Mouse (Mus musculus) forebrain, postnatal 0 days (tissue): ENCODE measurements around the gene Ccdc172. TPM values are rescaled to one million over a fixed set of nuclear protein-coding genes. Genes with fewer than 3 reads are reported as not detected.

Experiments
- ATAC-seq: fragments of 200-750 bp; cut with Nextera tagmentation; 2 replicates; pipeline ENCODE4 v1.8.0; 2017; ENCODE audit warnings: mild to moderate bottlenecking, moderate library complexity
- DNase-seq: peaks from one replicate; pipeline ENCODE4 v3.0.0-alpha.2; 2015
- H3K27ac ChIP-seq: fragments of 300-500 bp; sonication (generic); 2 replicates; pipeline ENCODE4 v1.5.1; 2014; ENCODE audit warnings: low read depth, mild to moderate bottlenecking, antibody characterized with exemption, low read length, moderate library complexity, mixed read lengths
- H3K27me3 ChIP-seq: fragments of 300-500 bp; sonication (generic); 2 replicates; pipeline ENCODE4 v1.6.1; 2014; ENCODE audit warnings: mild to moderate bottlenecking, low read length, mixed read lengths; ENCODE audit not compliant: insufficient read depth
- H3K36me3 ChIP-seq: fragments of 300-500 bp; sonication (generic); 2 replicates; pipeline ENCODE4 v1.6.1; 2014; ENCODE audit warnings: mild to moderate bottlenecking, moderate library complexity; ENCODE audit not compliant: insufficient read depth
- H3K4me1 ChIP-seq: fragments of 300-500 bp; sonication (generic); 2 replicates; pipeline ENCODE4 v1.6.1; 2014; ENCODE audit warnings: antibody characterized with exemption; ENCODE audit not compliant: insufficient read depth
- H3K4me2 ChIP-seq: fragments of 300-500 bp; sonication (generic); 2 replicates; pipeline ENCODE4 v1.6.1; 2014; ENCODE audit warnings: low read depth, mild to moderate bottlenecking, moderate library complexity
- H3K4me3 ChIP-seq: fragments of 300-500 bp; sonication (generic); 2 replicates; pipeline ENCODE4 v1.5.1; 2014; ENCODE audit warnings: low read depth, low read length, mixed read lengths
- H3K9ac ChIP-seq: fragments of 300-500 bp; sonication (generic); 2 replicates; pipeline ENCODE4 v1.6.1; 2014; ENCODE audit warnings: mild to moderate bottlenecking
- H3K9me3 ChIP-seq: fragments of 300-500 bp; sonication (generic); 2 replicates; pipeline ENCODE4 v1.6.1; 2016; ENCODE audit warnings: low read length
- CTCF ChIP-seq: sonication (generic); IDR thresholded peaks from 2 replicates; pipeline ENCODE4 v1.5.1; 2016; ENCODE audit warnings: antibody characterized with exemption, control low read depth, low read depth
- WGBS: fragments of 180-500 bp; shearing (Covaris S2); extraction: QIAGEN DNeasy Blood & Tissue Kit; methylation state at CpG from one replicate; pipeline ENCODE4 v1.1.7; 2014; 5-methylcytosine and 5-hydroxymethylcytosine counted together
- polyA plus RNA-seq: library from polyadenylated mRNA; unstranded; fragments of >200 nt; fragmentation: Nextera tagmentation; extraction: Ambion mirVana; gene quantifications from 2 replicates; pipeline ENCODE4 v1.2.1, GENCODE M21; 2015
- total RNA-seq: library from RNA; depleted of rRNA; stranded (reverse); fragments of >200 nt; gene quantifications from 2 replicates; pipeline ENCODE4 v1.2.3, GENCODE M21; 2014; rRNA removed

Gene Ccdc172
- total RNA-seq (not detected in 2 replicates), polyA plus RNA-seq (not detected in 2 replicates)

DNA sequence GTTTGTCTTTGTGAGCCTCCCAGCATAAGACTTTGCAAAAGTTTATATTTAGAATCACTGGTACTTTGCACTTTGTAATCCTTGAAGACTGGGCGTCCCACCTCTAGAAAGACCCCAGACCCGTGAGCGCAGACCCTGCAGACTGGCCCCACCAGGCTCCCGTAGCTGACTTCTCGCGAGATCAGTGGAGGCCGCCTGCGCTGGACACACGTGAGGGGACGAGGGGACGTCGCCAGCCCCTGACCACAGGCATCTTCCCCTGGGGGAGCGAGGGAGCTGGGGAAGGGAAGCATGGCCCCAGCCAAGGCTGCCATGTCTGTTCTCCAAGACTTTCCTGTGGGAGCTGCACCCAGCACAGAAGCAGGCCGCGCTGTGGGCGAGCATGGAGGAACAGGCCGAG lies at the start of gene Ccdc172:
Gene Ccdc172, plus strand, starts transcription at position 176 of the 400 bp plus-strand sequence.
- Histone ChIP-seq H3K27me3 (no peaks in the 10 kb centered on the region), H3K4me3 (no peak within 1 kb of the TSS), H3K36me3 (no peaks in the 10 kb centered on the region), H3K9ac (no peak within 1 kb of the TSS), H3K4me2 (no peak within 1 kb of the TSS), H3K4me1 (no peaks in the 10 kb centered on the region), H3K9me3 (no peaks in the 10 kb centered on the region), H3K27ac (no peak within 1 kb of the TSS)
- WGBS, result 95% methylated on average over 17 of the region's 17 CpGs
- ATAC-seq, result no peak
- TF ChIP-seq CTCF, result no peak
- no peak for DNase-seq

DNA sequence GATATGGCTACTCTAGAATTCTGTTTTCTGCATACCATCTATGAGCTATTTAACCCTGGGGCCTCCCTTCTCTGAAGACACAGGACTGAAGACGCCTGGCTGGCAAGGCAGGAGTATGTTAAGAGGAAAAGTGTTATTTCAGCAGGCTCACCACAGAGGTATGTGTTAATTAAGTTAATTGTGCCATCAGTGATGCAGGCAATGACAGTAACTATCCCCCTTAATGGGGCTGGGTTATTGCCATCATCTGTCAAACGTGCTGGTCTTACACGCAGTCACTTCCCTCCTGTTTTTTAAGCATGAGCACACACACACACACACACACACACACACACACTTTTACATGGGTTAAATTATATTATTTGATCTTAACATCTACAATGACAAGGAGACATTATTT lies 48.0 kb upstream of the Ccdc172 start:
- Histone ChIP-seq H3K9ac (no peak overlapping the region), H3K4me3 (no peak overlapping the region), H3K36me3 (no peaks in the 10 kb centered on the region), H3K27ac (no peak overlapping the region), H3K9me3 (no peaks in the 10 kb centered on the region), H3K27me3 (no peaks in the 10 kb centered on the region), H3K4me2 (no peak overlapping the region), H3K4me1 (0 out of 2 replicates have a peak, but pooled peaks cover 9% of the 10 kb centered on the region)
- ATAC-seq (no peak), DNase-seq (no peak)
- no peak for TF ChIP-seq CTCF
- 36% methylated on average over 3 of the region's 3 CpGs for WGBS

DNA sequence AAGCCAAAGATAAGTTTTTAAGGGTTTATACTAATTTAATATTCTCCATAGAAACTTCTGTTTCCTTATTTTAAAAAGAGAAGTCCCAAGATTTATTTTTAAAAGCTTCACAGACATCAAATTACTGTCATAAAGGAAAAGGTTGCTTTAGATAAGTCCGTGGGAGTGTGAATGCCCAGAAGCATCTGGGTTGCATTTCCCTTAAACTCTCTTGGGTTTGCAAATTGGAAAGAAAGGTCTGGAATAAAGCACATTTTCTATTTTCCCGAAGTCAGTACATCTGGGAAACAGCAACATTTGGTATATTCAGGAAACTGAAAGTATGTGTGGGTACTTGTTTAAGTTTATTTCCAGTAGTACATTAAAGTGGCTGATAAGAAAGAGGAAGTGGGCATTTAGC lies 43.5 kb upstream of the Ccdc172 start:
- H3K9me3 ChIP-seq, result no peaks in the 10 kb centered on the region
- H3K27ac ChIP-seq, result no peak overlapping the region
- H3K36me3 ChIP-seq, result no peaks in the 10 kb centered on the region
- no peak for ATAC-seq
- WGBS, result 60% methylated on average over 2 of the region's 2 CpGs
- no peak overlapping the region for H3K9ac ChIP-seq
- H3K4me3 ChIP-seq, result no peak overlapping the region
- TF ChIP-seq CTCF, result no peak
- H3K4me2 ChIP-seq, result no peak overlapping the region
- H3K4me1 ChIP-seq, result no peaks in the 10 kb centered on the region
- H3K27me3 ChIP-seq, result no peaks in the 10 kb centered on the region
- DNase-seq, result no peak

DNA sequence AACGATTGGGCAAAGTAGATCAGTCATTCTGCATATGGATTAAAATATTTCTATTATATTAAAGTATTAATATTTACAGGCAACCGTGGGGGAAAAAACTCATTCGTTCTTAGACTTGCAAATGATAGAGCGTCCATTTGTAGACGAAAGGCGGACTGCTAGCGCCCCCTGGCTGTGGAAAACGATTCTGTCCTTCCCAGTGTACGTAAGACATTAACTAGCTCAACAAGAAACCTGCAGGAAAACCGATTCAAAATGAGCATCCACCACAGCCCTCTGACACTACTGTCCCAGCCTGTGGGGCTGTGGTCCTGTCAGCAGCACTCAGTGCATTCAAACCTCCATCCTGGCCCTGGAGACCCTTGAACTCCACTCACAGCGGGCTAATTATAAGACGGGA lies 42.4 kb upstream of the Ccdc172 start:
- no peak overlapping the region for H3K4me3 ChIP-seq
- H3K36me3 ChIP-seq, result no peaks in the 10 kb centered on the region
- TF ChIP-seq CTCF, result peak; percentile 92
- WGBS, result 12% methylated on average over 12 of the region's 12 CpGs
- H3K9ac ChIP-seq, result no peak overlapping the region
- no peak overlapping the region for H3K27ac ChIP-seq
- no peaks in the 10 kb centered on the region for H3K27me3 ChIP-seq
- no peaks in the 10 kb centered on the region for H3K4me1 ChIP-seq
- peak; percentile 94 for DNase-seq
- H3K9me3 ChIP-seq, result no peaks in the 10 kb centered on the region
- 0 out of 2 replicates have a peak overlapping the region, but pooled peaks have one; percentile 19 for H3K4me2 ChIP-seq
- peak; percentile 79; the same call in 1 of the 2 replicates for ATAC-seq

DNA sequence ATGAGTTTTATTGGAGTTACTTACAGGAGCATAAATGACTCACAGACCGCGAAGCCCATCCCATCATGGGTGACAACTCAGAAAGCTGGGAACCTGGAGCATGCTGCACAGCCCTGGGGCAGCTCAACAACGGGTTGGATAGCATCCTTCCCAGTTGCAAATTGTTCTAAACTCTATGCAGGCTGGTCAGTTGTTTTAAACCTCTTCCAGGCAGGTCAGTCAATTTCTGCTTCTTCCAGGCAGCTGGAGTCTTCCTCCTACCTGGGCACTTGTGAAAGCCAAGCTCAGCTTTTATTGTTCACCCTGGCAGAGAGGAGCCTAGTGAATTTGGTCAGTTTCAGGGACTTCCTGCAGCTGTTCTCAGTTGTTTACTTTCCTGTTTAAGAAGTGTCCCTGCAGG lies 37.5 kb upstream of the Ccdc172 start:
- Histone ChIP-seq H3K9ac (no peak overlapping the region), H3K27ac (no peak overlapping the region), H3K36me3 (no peaks in the 10 kb centered on the region), H3K4me2 (no peak overlapping the region), H3K4me3 (no peak overlapping the region), H3K4me1 (no peaks in the 10 kb centered on the region), H3K27me3 (no peaks in the 10 kb centered on the region), H3K9me3 (no peaks in the 10 kb centered on the region)
- WGBS, result 94% methylated on average over 3 of the region's 3 CpGs
- DNase-seq (no peak), ATAC-seq (no peak)
- TF ChIP-seq CTCF, result no peak

DNA sequence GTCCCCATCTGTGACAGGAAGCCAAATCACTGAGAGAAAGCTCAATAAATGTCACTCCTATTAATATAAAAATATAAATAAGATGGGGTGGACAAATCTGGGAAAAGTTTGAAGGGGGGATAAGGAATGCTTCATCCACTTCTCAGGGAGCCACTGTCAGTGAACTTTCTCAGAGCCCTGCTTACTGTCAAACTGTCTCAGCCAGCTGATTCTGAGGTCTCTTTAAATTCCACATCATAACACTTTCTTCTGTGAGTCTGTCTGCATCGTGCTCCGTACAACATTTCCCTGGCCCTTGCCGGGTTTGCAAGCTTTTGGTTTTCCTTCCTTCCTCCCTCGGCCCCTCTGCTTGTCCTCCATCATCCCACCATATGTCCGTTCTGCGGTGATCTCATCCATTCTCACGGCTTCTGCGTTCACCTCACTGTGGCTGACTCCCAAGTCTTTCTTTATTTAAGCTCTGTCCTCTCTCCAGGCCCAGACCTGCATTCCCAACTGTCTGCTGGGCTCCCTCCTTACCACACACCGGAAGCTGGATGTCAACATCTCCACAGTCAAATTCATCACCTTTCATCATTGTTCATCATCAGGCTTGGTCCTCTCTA lies 29.3 kb upstream of the Ccdc172 start:
- H3K36me3 ChIP-seq, result no peaks in the 10 kb centered on the region
- no peak for TF ChIP-seq CTCF
- ATAC-seq, result no peak
- no peaks in the 10 kb centered on the region for H3K4me1 ChIP-seq
- no peak overlapping the region for H3K9ac ChIP-seq
- H3K4me2 ChIP-seq, result no peak overlapping the region
- no peak overlapping the region for H3K27ac ChIP-seq
- WGBS, result 82% methylated on average over 9 of the region's 9 CpGs
- no peaks in the 10 kb centered on the region for H3K27me3 ChIP-seq
- no peak overlapping the region for H3K4me3 ChIP-seq
- no peak for DNase-seq
- H3K9me3 ChIP-seq, result no peaks in the 10 kb centered on the region

DNA sequence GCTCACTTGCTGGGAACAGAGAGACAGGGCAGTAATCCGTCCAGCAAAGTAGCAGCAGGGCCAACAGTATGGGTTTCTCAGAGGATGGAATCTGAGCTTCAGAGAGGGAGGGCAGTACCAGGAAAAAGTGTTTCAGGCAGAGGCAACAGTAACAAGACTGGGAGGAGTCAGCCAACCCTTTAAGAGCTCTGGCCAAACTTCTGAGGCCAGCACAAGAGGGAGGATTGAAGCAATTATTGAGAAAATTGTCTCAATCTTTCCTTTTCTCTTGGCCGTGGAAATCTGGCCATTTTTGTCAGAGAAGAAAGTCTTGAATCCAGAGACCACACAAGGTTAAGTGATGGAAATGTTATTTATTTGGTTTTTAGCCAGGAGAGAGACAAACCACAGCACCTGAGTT lies 25.1 kb upstream of the Ccdc172 start:
- H3K9me3 ChIP-seq, result peaks cover 5% of the 10 kb centered on the region; the same call in 1 of the 2 replicates
- WGBS, result 39% methylated on average over 2 of the region's 2 CpGs
- TF ChIP-seq CTCF, result no peak
- no peak for DNase-seq
- no peaks in the 10 kb centered on the region for H3K4me1 ChIP-seq
- H3K4me2 ChIP-seq, result no peak overlapping the region
- no peaks in the 10 kb centered on the region for H3K27me3 ChIP-seq
- no peak overlapping the region for H3K4me3 ChIP-seq
- H3K36me3 ChIP-seq, result no peaks in the 10 kb centered on the region
- H3K27ac ChIP-seq, result no peak overlapping the region
- H3K9ac ChIP-seq, result no peak overlapping the region
- ATAC-seq, result no peak
